Mouse (Mus musculus) stomach, embryonic 16.5 days (tissue): ENCODE data around the gene Dip2b. TPM values are rescaled to one million over a fixed set of nuclear protein-coding genes. Genes with fewer than 3 reads are reported as not detected.
A peak's percentile ranks its signal among the peaks of the same experiment; 100 is the strongest.

Experiments used
- ATAC-seq: fragments of 200-750 bp; cut with Nextera tagmentation; 2 replicates; pipeline ENCODE4 v1.8.0; 2017; ENCODE audit warnings: moderate number of reproducible peaks, moderate TSS enrichment; ENCODE audit not compliant: insufficient read depth, low FRiP score
- H3K27ac ChIP-seq: fragments of 300-500 bp; sonication (generic); 2 replicates; pipeline ENCODE4 v1.5.1; 2014; ENCODE audit warnings: low read length
- H3K27me3 ChIP-seq: fragments of 300-500 bp; sonication (generic); 2 replicates; pipeline ENCODE4 v1.6.1; 2014; ENCODE audit warnings: low read length, control low read depth, mixed read lengths; ENCODE audit not compliant: control insufficient read depth, insufficient read depth
- H3K36me3 ChIP-seq: fragments of 300-500 bp; sonication (generic); 2 replicates; pipeline ENCODE4 v1.6.1; 2014; ENCODE audit warnings: low read length; ENCODE audit not compliant: control insufficient read depth, insufficient read depth
- H3K4me1 ChIP-seq: fragments of 300-500 bp; sonication (generic); 2 replicates; pipeline ENCODE4 v1.6.1; 2014; ENCODE audit warnings: low read length, control low read depth, mixed read lengths; ENCODE audit not compliant: control insufficient read depth, insufficient read depth
- H3K4me2 ChIP-seq: fragments of 300-500 bp; sonication (generic); 2 replicates; pipeline ENCODE4 v1.6.1; 2014; ENCODE audit warnings: low read depth, low read length, mixed read lengths
- H3K4me3 ChIP-seq: fragments of 300-500 bp; sonication (generic); replicated peaks from 2 replicates; pipeline ENCODE4 v1.5.1; 2014; ENCODE audit warnings: mild to moderate bottlenecking, low read length
- H3K9ac ChIP-seq: fragments of 300-500 bp; sonication (generic); 2 replicates; pipeline ENCODE4 v1.6.1; 2014; ENCODE audit warnings: low read length
- H3K9me3 ChIP-seq: fragments of 300-500 bp; sonication (generic); replicated peaks from 2 replicates; pipeline ENCODE4 v1.6.1; 2016; ENCODE audit warnings: low read length, control low read depth; ENCODE audit not compliant: control insufficient read depth
- WGBS: fragments of 180-500 bp; shearing (Covaris S2); extraction: QIAGEN DNeasy Blood & Tissue Kit; methylation state at CpG from one replicate; pipeline ENCODE4 v1.1.7; 2014; 5-methylcytosine and 5-hydroxymethylcytosine counted together
- polyA plus RNA-seq: library from polyadenylated mRNA; unstranded; fragments of >200 nt; fragmentation: Nextera tagmentation; extraction: Ambion mirVana; gene quantifications from 2 replicates; pipeline ENCODE4 v1.2.1, GENCODE M21; 2015

Gene Dip2b
- polyA plus RNA-seq, result 9.7 and 10.4 TPM in 2 replicates

DNA sequence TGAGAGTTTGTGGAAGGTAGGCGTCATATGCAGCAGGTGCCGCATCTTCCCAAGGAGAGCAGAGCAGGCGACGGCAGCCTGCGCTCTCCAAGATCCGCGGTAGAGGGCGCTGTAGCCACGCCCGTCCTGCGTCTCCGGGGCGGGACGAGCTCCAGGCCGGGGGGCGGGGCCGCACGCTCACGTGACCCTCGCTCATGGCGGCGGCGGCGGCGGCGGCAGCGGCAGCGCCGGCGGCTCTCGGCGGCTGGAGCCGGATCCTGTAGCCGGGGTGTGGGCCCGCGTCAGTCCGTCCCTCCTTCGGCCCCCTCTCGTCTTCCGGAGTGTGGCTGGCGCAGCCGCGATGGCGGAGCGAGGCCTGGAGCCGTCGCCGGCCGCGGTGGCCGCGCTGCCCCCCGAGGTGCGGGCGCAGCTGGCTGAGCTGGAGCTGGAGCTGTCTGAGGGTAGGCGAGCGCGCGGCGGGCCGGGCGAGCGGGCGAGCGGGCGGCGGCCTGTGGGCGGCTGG, at the start of gene Dip2b:
TSS of gene Dip2b (plus strand) at position 195 of the 502 bp plus-strand sequence.
- peak; percentile 91 for ATAC-seq
- H3K4me3 ChIP-seq, result peak within 1 kb of the TSS; percentile 77
- peak within 1 kb of the TSS; percentile 98 for H3K9ac ChIP-seq
- no peaks in the 10 kb centered on the region for H3K27me3 ChIP-seq
- no peaks in the 10 kb centered on the region for H3K36me3 ChIP-seq
- under 1% methylated on average over 54 of the region's 68 CpGs for WGBS
- peaks cover 22% of the 10 kb centered on the region for H3K4me1 ChIP-seq
- peak within 1 kb of the TSS; percentile 95 for H3K27ac ChIP-seq
- peak within 1 kb of the TSS; percentile 63 for H3K4me2 ChIP-seq
- H3K9me3 ChIP-seq, result no peaks in the 10 kb centered on the region

DNA sequence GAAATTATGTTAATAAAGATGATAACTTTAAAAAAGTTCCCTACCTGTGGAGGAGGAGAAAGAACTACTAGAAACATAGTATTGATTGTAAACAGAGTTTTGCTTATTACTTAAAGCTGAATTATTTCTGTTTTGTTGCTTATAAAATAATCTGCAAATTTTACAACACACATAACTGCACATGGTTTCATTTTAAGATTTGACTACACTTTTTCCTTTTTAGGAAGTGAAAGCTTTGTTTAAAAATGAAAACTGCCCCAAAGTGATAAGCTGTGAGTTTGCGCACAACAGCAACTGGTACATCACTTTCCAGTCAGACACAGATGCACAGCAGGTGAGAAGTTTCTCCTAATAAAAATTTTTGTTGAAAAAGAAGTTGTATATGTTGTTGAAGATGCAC, 45.4 kb upstream of the Dip2b start:
- Histone ChIP-seq H3K9ac (no peak overlapping the region), H3K4me2 (no peak overlapping the region), H3K36me3 (peaks cover 23% of the 10 kb centered on the region), H3K27ac (no peak overlapping the region), H3K27me3 (no peaks in the 10 kb centered on the region), H3K4me3 (no peak overlapping the region), H3K4me1 (no peaks in the 10 kb centered on the region), H3K9me3 (no peaks in the 10 kb centered on the region)
- WGBS, result 90% methylated on average over 1 of the region's 1 CpGs
- ATAC-seq, result no peak

DNA sequence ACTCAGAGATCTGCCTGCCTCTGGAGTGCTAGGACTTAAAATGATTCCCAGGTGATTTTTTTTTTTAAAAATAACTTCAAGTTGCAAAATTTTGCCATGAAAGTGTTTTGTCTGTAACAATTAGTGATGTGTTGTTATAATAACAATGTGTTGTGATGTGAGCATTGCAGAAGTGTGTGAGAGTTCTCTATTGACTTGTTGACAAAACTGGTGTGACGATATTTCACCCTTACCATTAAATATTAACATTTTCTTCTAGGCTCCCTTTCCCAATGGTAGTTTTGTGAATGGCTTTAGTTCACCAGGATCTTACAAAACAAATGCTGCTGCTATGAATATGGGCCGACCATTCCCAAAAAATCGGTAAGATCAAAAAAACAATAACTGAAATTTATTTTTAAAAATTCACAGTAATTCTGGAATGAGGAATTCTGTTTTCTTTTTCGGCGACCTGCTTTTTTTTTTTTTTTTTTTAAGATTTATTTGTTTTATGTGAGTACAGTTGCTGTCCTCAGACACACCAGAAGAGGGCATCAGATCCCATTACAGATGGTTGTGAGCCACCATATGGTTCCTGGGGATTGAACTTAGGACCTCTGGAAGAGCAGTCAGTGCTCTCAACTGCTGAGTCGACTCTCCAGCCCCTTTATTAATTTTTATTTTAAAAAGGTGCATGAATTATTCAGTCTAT, 41.2 kb upstream of the Dip2b start:
- Histone ChIP-seq H3K9ac (no peak overlapping the region), H3K27ac (no peak overlapping the region), H3K4me3 (no peak overlapping the region), H3K4me2 (no peak overlapping the region), H3K9me3 (no peaks in the 10 kb centered on the region), H3K36me3 (peaks cover 18% of the 10 kb centered on the region), H3K4me1 (no peaks in the 10 kb centered on the region), H3K27me3 (no peaks in the 10 kb centered on the region)
- WGBS, result 91% methylated on average over 6 of the region's 6 CpGs
- no peak for ATAC-seq

DNA sequence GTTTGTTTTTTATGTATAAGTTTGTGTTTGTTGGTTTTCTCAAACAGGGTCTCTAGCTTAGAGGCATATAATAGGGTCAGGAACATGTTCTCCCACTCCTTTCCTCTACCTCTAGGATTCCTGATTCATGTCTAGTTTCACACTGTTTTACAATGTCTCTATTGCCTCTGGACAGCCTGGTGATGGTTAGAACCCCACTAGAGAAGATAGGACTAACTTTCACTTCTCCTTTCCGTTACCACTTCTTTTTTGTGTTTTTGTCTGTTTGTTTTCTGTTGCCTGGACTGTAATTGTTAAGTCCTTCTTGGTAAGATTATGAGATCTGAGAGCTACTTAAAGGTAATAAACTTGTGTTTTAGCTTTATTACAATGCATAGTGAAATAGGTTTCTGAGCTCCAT, 39.1 kb upstream of the Dip2b start:
- 91% methylated on average over 1 of the region's 1 CpGs for WGBS

DNA sequence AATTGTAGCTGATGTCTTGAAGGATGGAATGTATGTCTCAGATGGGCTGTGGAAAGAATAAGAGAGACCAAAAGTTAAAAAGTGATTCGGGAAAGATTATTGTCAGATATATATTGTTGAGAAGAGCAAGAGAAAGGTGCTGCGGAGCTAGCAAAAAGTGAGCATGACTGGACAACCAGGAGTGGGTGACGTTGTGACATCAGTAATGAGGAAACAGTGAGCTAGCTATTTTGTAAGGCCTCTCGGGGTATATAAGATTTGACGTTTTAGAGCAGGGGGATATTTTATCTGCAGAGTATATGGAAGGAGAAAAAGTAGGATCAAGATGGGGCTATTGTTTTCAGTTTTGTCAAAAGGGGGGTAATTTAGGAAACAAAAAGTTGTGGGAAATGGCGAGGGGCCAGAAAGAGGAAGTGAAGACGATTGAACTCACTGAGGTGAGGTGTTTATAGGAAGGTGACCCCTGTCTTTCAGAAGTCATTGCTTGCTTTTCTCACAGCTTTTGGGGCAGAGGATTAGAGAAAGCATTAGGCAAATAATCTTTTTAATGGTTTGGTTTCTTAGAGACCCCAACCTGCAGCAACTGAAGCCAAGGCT, 33.7 kb upstream of the Dip2b start:
- Histone ChIP-seq H3K27me3 (no peaks in the 10 kb centered on the region), H3K4me3 (no peak overlapping the region), H3K9me3 (no peaks in the 10 kb centered on the region), H3K27ac (no peak overlapping the region), H3K4me1 (no peaks in the 10 kb centered on the region), H3K4me2 (no peak overlapping the region), H3K36me3 (peaks cover 9% of the 10 kb centered on the region; the same call in 1 of the 2 replicates), H3K9ac (no peak overlapping the region)
- WGBS, result 77% methylated on average over 7 of the region's 7 CpGs
- no peak for ATAC-seq

More for the DNA sequence above, 39.1 kb upstream of the Dip2b start:
- Histone ChIP-seq H3K27me3 (no peaks in the 10 kb centered on the region), H3K36me3 (peaks cover 11% of the 10 kb centered on the region), H3K27ac (no peak overlapping the region), H3K9me3 (no peaks in the 10 kb centered on the region), H3K4me1 (no peaks in the 10 kb centered on the region), H3K4me3 (no peak overlapping the region), H3K9ac (no peak overlapping the region), H3K4me2 (no peak overlapping the region)
- no peak for ATAC-seq

DNA sequence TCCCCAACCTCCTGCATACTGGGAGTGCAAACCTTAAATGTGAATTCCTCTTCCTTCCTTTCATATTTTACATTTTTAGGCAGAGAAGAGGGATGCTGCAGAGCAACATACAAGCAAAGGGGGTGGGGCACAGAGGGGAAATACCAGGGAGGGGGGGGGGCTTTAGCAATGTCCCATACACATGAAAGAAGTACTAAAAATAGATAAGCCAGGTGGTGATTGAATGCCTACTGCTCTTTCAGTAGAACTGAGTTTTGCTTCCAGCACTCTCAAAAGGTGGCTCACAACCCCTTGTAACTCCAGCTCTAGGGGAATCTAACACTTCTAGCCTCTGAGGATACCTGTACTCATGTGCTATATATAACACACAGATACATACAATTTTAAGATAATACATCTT, 32.3 kb upstream of the Dip2b start:
- H3K27ac ChIP-seq, result no peak overlapping the region
- no peak overlapping the region for H3K4me2 ChIP-seq
- no peak for ATAC-seq
- H3K9me3 ChIP-seq, result no peaks in the 10 kb centered on the region
- no peak overlapping the region for H3K9ac ChIP-seq
- no peaks in the 10 kb centered on the region for H3K27me3 ChIP-seq
- no peaks in the 10 kb centered on the region for H3K4me1 ChIP-seq
- no peak overlapping the region for H3K4me3 ChIP-seq
- H3K36me3 ChIP-seq, result peaks cover 12% of the 10 kb centered on the region; the same call in 1 of the 2 replicates

DNA sequence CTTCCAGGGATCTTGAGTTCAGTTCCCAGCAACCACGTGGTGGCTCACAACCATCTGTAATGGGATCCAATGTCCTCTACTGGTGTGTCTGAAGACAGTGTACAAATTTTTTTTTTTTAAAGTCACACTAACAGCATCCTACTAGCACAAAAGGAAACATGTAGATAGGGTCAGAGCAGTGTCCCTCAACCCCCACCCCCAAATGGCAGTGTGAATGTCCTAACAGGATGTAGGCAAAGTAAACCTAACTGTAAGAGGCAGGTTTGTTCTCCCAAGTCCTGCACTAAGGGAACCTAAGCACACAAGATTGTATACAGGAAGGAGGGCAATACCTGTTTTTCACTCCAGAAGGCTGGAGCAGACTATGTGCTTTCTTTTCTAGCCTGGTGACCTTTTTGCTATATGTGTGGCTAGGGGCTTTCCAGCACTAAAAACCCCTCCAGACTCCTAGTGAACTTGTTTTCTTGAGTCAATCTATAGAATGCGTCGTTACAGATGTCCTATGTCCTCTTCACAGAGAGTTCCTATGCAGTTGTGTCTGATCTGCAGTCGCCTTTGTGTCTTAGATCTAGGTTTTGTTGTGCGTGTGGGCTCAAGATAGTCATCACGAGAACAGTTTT, 20.1 kb upstream of the Dip2b start:
- H3K27ac ChIP-seq, result no peak overlapping the region
- no peak overlapping the region for H3K4me3 ChIP-seq
- no peaks in the 10 kb centered on the region for H3K4me1 ChIP-seq
- no peaks in the 10 kb centered on the region for H3K27me3 ChIP-seq
- no peak overlapping the region for H3K9ac ChIP-seq
- no peaks in the 10 kb centered on the region for H3K36me3 ChIP-seq
- ATAC-seq, result no peak
- H3K4me2 ChIP-seq, result no peak overlapping the region
- H3K9me3 ChIP-seq, result no peaks in the 10 kb centered on the region
- WGBS, result 78% methylated on average over 6 of the region's 6 CpGs

DNA sequence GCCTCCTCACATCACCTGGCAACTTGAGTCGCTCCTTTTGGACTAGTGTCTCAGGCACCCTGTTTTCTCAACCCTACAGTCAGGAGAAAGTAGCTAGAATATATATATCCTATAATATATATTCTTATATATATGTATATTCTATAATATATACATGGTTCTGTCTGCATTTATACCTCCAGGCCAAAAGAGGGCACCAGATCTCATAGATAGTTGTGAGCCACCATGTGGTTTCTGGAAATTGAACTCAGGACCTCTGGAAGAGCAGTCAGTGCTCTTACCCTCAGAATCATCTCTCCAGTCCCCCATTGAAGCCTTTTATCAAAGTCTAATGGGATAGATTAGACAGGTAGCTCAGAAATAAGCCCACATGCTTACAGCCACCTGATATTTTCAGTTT, 17.3 kb upstream of the Dip2b start:
- H3K4me2 ChIP-seq, result no peak overlapping the region
- no peak for ATAC-seq

DNA sequence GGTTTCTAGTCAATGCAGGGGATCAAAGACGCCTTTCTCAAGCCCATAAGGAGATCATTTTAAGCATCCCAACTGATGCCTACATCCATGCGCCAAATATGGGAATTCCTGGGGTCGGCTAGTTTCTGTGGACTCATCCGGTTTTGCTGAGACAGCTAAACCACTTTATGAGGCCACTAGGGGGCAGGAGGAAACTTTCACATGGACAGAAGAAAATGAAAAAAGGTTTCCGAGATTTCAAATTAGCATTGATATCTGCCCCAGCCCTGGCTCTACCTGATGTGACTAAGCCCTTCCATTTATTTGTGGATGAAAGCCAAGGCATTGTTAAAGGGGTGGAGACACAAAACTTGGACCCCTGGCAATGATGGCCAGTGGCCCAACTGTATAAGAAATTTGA, 15.5 kb upstream of the Dip2b start:
- no peak overlapping the region for H3K4me2 ChIP-seq
- no peak for ATAC-seq
- H3K36me3 ChIP-seq, result no peaks in the 10 kb centered on the region
- 13% methylated on average over 5 of the region's 5 CpGs for WGBS
- no peak overlapping the region for H3K9ac ChIP-seq
- no peak overlapping the region for H3K27ac ChIP-seq
- no peaks in the 10 kb centered on the region for H3K4me1 ChIP-seq
- no peaks in the 10 kb centered on the region for H3K9me3 ChIP-seq
- no peak overlapping the region for H3K4me3 ChIP-seq
- H3K27me3 ChIP-seq, result no peaks in the 10 kb centered on the region

More for the DNA sequence above, 17.3 kb upstream of the Dip2b start:
- H3K9ac ChIP-seq, result no peak overlapping the region
- no peak overlapping the region for H3K4me3 ChIP-seq
- H3K4me1 ChIP-seq, result no peaks in the 10 kb centered on the region
- H3K27ac ChIP-seq, result no peak overlapping the region
- no peaks in the 10 kb centered on the region for H3K27me3 ChIP-seq
- no peaks in the 10 kb centered on the region for H3K36me3 ChIP-seq
- WGBS, result 92% methylated on average over 1 of the region's 1 CpGs
- H3K9me3 ChIP-seq, result no peaks in the 10 kb centered on the region
